Mouse (Mus musculus) heart, adult 18-20 months (tissue): ENCODE data around the gene Zic3. TPM values are rescaled to one million over a fixed set of nuclear protein-coding genes. Genes with fewer than 3 reads are reported as not detected.

Source experiments
- DNase-seq, 2 experiments: peaks; one replicate each; pipeline ENCODE4 v3.0.0; 2021 to 2022; ENCODE audit warnings: mixed read lengths in 1 of 2
- total RNA-seq, 2 experiments: library from RNA; stranded (reverse); gene quantifications; 2 replicates each; pipeline ENCODE4 v1.2.3; 2021

The Zic3 gene
- total RNA-seq, 2 experiments from 2014 or later, result not detected

DNA sequence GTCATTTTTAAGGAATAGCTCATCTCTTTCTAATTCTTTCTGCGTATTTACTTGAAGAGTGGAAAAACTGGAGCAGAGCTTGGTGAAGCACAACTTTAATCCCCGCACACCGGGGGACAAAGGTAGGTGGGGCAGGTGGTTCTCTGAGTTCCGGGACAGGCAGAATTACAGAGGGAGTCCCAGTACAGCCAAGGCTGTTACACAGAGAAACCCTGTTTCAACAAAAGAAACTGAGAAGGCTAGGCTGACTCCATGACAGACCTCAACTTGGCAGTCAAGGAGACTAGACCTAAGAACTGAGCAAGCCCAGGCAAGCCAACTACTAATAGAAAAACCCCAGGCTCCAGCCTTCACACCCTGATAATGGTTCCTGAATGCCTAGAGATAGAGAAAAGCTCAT lies 20.0 kb downstream of the Zic3 start:
- no peak for DNase-seq
